Mouse (Mus musculus) embryo, embryonic 11 days (tissue): ENCODE data around the gene Fgf2.
A peak's percentile ranks its signal among the peaks of the same experiment; 100 is the strongest.

ENCODE experiments used
- DNase-seq: peaks from one replicate; pipeline ENCODE4 v3.0.0-alpha.2; 2015

The Fgf2 gene

GRCm38 (mm10) chr3:37348221-37349165 lies at the start of gene Fgf2:
TSS of gene Fgf2 (plus strand) at chr3:37348346.
- DNase-seq, result peak; percentile 52

DNA sequence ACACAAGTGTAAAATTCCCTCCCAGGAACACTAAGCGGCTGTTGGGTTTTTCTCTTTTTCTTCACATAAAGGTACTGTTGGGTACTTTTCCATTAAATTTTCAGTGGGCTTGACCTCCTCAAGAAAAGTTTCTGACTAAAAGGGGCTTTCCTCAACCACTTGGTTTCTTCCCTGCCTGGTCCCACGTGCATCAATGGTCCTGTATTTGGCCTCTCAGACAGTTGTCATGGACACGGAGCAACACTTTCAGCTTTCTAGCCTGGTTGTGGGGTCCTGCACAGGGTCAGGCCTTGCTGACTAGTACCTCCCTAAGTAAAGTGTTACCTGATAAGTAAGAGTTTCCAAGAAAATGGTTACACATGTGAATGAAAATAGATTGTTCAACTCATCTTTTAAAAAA lies 48.7 kb upstream of the Fgf2 start:
- no peak for DNase-seq

GRCm38 (mm10) chr3:37302685-37303084 lies 45.5 kb upstream of the Fgf2 start:
- DNase-seq, result peak; percentile 76

- DNase-seq, result no peak
These were observed 44.6 kb upstream of the Fgf2 start for GRCm38 (mm10) chr3:37303392-37304139.

- DNase-seq, result no peak
These were observed 36.2 kb upstream of the Fgf2 start for GRCm38 (mm10) chr3:37311897-37312369.

GRCm38 (mm10) chr3:37312370-37312941 lies 35.7 kb upstream of the Fgf2 start, which contains the start of the genes Bbs12 and Cetn4:
TSS of gene Bbs12 (plus strand) at chr3:37312554.
TSS of gene Cetn4 (minus strand) at chr3:37312708.
- peak; percentile 96 for DNase-seq

GRCm38 (mm10) chr3:37313371-37313770 lies 34.8 kb upstream of the Fgf2 start:
- DNase-seq, result no peak

GRCm38 (mm10) chr3:37316233-37316632 lies 31.9 kb upstream of the Fgf2 start:
- DNase-seq, result no peak

DNA sequence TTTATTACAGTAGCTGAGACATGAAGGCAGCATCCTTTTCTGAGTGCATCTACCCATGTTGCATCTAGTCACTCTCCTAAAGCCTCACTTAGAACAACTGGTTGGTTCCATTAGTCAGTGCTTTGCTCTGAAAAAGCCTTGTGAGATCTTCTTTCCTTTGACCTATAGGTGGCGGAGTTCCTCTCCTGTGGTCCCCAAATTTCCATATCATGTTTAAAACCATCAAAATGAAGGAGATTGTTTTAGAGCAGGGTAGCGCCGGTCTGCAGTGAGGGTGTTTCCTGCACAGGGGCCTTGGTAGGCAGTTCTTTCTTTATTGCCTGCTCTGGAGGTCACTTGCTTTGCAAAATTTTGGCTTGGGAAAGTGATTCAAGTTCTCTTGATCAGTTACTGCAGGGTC lies 23.8 kb upstream of the Fgf2 start:
- DNase-seq, result peak; percentile 39

DNA sequence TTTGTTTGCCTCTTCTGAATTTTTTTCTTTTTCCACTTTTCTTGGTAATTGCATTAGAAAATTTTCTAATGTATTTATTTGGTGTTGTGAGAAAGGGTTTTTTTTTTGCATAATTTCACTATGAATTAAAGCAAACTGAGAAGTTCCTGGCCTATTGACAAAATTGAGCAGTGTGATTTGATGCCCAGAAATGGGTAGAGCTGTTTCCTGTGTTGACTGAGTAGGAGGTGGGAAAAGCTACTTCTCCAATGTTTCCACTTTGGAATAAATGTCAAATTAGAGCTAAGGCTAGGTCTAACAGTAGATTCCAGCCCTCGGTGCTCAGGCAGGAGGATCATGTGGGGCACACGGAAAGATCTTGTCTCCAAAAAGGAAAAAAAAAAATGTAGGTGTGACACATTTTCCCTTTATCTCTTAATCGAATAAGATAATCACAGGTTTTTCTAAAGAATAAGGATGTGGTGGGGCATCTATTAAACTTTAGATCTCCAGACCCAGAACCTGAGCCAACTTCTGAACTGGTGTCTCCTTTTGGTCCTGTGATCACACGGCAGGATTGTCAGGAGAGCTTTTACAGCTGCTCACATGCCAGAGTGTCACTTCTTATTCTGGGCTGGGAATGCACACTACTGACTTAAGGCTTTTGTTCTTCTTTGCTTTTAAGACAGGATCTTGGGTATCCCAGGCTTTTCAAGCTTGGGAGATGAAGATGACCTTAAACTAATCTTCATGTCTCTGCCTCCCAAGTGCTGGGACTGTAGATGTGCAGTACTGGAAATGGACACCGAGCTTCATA lies 22.6 kb upstream of the Fgf2 start:
- no peak for DNase-seq

DNA sequence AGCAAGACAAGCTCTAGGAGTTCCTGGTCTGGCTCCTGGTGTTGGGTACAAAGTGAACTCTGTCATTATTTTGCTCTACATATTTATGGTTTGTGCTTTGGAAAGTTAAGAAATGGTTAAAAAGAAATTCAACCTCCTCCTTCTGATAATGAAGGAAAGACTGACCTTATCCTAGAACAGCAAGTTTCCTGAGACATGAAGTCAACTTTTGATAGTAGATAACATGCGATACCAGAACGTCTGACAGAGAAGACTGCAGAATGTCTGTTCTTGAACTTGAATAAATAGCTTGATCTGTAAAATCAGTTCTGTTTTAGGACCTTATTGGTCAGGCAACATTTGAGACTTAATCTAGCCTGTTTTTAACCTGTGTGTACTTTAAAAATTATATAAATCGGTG lies 21.5 kb upstream of the Fgf2 start:
- no peak for DNase-seq

GRCm38 (mm10) chr3:37328489-37328888 lies 19.7 kb upstream of the Fgf2 start:
- no peak for DNase-seq

- no peak for DNase-seq
These were observed 18.2 kb upstream of the Fgf2 start for GRCm38 (mm10) chr3:37329963-37330362.

- DNase-seq, result no peak
These were observed 16.1 kb upstream of the Fgf2 start for GRCm38 (mm10) chr3:37331999-37332449.

- no peak for DNase-seq
These were observed 14.1 kb upstream of the Fgf2 start for GRCm38 (mm10) chr3:37334053-37334452.

- no peak for DNase-seq
These were observed 7.0 kb upstream of the Fgf2 start for GRCm38 (mm10) chr3:37341110-37341509.

GRCm38 (mm10) chr3:37342811-37343210 lies 5.3 kb upstream of the Fgf2 start:
- no peak for DNase-seq

DNA sequence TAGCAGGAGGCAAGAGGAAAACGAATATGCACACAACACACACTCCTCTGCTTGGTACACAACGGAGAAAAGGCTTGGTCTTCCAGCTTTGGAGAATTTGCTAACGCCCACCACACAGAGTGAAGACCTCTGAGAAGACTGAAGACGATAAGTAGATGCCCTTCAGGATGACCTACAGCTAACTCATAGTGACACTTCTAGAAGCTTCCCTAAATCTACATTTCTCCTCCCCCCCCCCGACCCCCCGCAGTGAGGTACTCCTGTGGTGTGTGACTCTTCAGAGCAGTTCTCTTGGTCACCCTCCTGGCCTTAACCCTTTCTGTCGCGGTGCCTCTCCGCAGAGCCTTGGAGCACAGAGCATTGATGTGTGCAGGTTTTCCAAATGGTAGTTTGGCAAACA lies 475 bp upstream of the Fgf2 start:
- DNase-seq, result no peak

DNA sequence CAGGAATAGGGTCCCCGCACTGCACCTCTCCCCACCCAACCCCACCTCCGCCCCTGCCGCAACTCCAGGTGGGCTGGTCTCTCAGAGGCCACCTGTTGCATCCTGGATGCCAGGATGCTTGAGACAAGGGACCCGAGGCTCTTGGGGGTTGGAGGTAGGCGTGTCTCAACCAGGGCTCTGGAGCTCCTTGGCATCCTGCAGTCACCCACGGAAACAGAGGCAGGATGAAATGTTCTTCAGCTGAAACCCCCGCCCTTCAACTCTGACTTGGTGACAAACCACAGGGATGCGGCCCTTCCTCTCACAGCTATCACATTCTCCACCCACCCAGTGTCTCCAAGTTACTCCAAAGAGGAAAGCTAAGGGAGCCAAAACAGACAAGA lies 1.0 kb downstream of the Fgf2 start:
- DNase-seq, result no peak

- DNase-seq, result no peak
These were observed 2.2 kb downstream of the Fgf2 start for GRCm38 (mm10) chr3:37350386-37350785.

- peak; percentile 24 for DNase-seq
These were observed 5.9 kb downstream of the Fgf2 start for GRCm38 (mm10) chr3:37353951-37354481.

GRCm38 (mm10) chr3:37354737-37355136 lies 6.6 kb downstream of the Fgf2 start:
- no peak for DNase-seq
